Mouse (Mus musculus): ENCODE measurements around the gene Olfr31. TPM values are rescaled to one million over a fixed set of nuclear protein-coding genes. Genes with fewer than 3 reads are reported as not detected.

Gene Olfr31
- polyA plus RNA-seq (2014; fragmentation: Nextera tagmentation; extraction: Ambion mirVana), result not detected in 2 replicates

GRCm38 (mm10) chr14:14322528-14322927, at the start of gene Olfr31:
Olfr31 (plus strand) TSS chr14:14322828.
- no peaks in the 10 kb centered on the region for H3K36me3 ChIP-seq (ENCODE audit: insufficient read depth)
- no peaks in the 10 kb centered on the region for H3K27me3 ChIP-seq (ENCODE audit: insufficient read depth, low read length)
- no peak for TF ChIP-seq CTCF (IDR thresholded peaks at IDR 0.05; ENCODE audit: low read depth)
- no peak within 1 kb of the TSS for H3K9ac ChIP-seq
- no peak within 1 kb of the TSS for H3K4me3 ChIP-seq (ENCODE audit: low read depth, low read length)
- H3K4me2 ChIP-seq, result no peak within 1 kb of the TSS
- DNase-seq (no peak), ATAC-seq (ENCODE audit: insufficient read depth) (no peak)
- no peaks in the 10 kb centered on the region for H3K9me3 ChIP-seq (ENCODE audit: low read depth, low read length)
- H3K27ac ChIP-seq (ENCODE audit: low read depth), result no peak within 1 kb of the TSS
- H3K4me1 ChIP-seq (ENCODE audit: insufficient read depth), result no peaks in the 10 kb centered on the region

GRCm38 (mm10) chr14:14294426-14294825, 28.2 kb upstream of the Olfr31 start:
- TF ChIP-seq CTCF (IDR thresholded peaks at IDR 0.05; ENCODE audit: low read depth), result no peak
- Histone ChIP-seq H3K27me3 (ENCODE audit: insufficient read depth, low read length) (no peaks in the 10 kb centered on the region), H3K4me1 (ENCODE audit: insufficient read depth) (no peaks in the 10 kb centered on the region), H3K9ac (no peak overlapping the region), H3K4me2 (no peak overlapping the region), H3K4me3 (ENCODE audit: low read depth, low read length) (no peak overlapping the region), H3K36me3 (ENCODE audit: insufficient read depth) (no peaks in the 10 kb centered on the region), H3K27ac (ENCODE audit: low read depth) (no peak overlapping the region), H3K9me3 (ENCODE audit: low read depth, low read length) (no peaks in the 10 kb centered on the region)
- 50% methylated on average over 7 of the region's 7 CpGs for WGBS
- ATAC-seq (ENCODE audit: insufficient read depth) (peak; percentile 84), DNase-seq (peak; percentile 30)

GRCm38 (mm10) chr14:14308938-14309337, 13.7 kb upstream of the Olfr31 start:
- H3K9me3 ChIP-seq (ENCODE audit: low read depth, low read length), result no peaks in the 10 kb centered on the region
- H3K27me3 ChIP-seq (ENCODE audit: insufficient read depth, low read length), result no peaks in the 10 kb centered on the region
- ATAC-seq (ENCODE audit: insufficient read depth) (no peak), DNase-seq (peak; percentile 25)
- no peak for TF ChIP-seq CTCF (IDR thresholded peaks at IDR 0.05; ENCODE audit: low read depth)
- 35% methylated on average over 16 of the region's 16 CpGs for WGBS
- H3K36me3 ChIP-seq (ENCODE audit: insufficient read depth), result no peaks in the 10 kb centered on the region
- H3K4me1 ChIP-seq (ENCODE audit: insufficient read depth), result no peaks in the 10 kb centered on the region
- H3K4me3 ChIP-seq (ENCODE audit: low read depth, low read length), result no peak overlapping the region
- no peak overlapping the region for H3K9ac ChIP-seq
- H3K27ac ChIP-seq (ENCODE audit: low read depth), result no peak overlapping the region
- H3K4me2 ChIP-seq, result peak overlapping the region; percentile 18; the same call in 1 of the 2 replicates

- 47% methylated on average over 14 of the region's 14 CpGs for WGBS
- no peaks in the 10 kb centered on the region for H3K9me3 ChIP-seq (ENCODE audit: low read depth, low read length)
- H3K27me3 ChIP-seq (ENCODE audit: insufficient read depth, low read length), result no peaks in the 10 kb centered on the region
- H3K4me2 ChIP-seq, result peak overlapping the region; percentile 18; the same call in 1 of the 2 replicates
- TF ChIP-seq CTCF (IDR thresholded peaks at IDR 0.05; ENCODE audit: low read depth), result no peak
- H3K27ac ChIP-seq (ENCODE audit: low read depth), result no peak overlapping the region
- no peaks in the 10 kb centered on the region for H3K36me3 ChIP-seq (ENCODE audit: insufficient read depth)
- no peak overlapping the region for H3K4me3 ChIP-seq (ENCODE audit: low read depth, low read length)
- H3K4me1 ChIP-seq (ENCODE audit: insufficient read depth), result no peaks in the 10 kb centered on the region
- H3K9ac ChIP-seq, result no peak overlapping the region
- ATAC-seq (ENCODE audit: insufficient read depth), result no peak
- DNase-seq, result no peak
These were observed 13.2 kb upstream of the Olfr31 start for GRCm38 (mm10) chr14:14309416-14309815.

GRCm38 (mm10) chr14:14345113-14345871, 22.7 kb downstream of the Olfr31 start:
- Histone ChIP-seq H3K9me3 (ENCODE audit: low read depth, low read length) (peaks cover 35% of the 10 kb centered on the region), H3K4me3 (ENCODE audit: low read depth, low read length) (peak overlapping the region; percentile 55), H3K4me1 (ENCODE audit: insufficient read depth) (no peaks in the 10 kb centered on the region), H3K27ac (ENCODE audit: low read depth) (peak overlapping the region; percentile 76), H3K36me3 (ENCODE audit: insufficient read depth) (no peaks in the 10 kb centered on the region), H3K4me2 (peak overlapping the region; percentile 80), H3K9ac (peak overlapping the region; percentile 52), H3K27me3 (ENCODE audit: insufficient read depth, low read length) (no peaks in the 10 kb centered on the region)
- DNase-seq (peak; percentile 93), ATAC-seq (ENCODE audit: insufficient read depth) (peak; percentile 89)
- TF ChIP-seq CTCF (IDR thresholded peaks at IDR 0.05; ENCODE audit: low read depth), result peak; percentile 69
- 6% methylated on average over 40 of the region's 40 CpGs for WGBS

- Histone ChIP-seq H3K4me2 (peak within 1 kb of the TSS; percentile 80), H3K4me3 (ENCODE audit: low read depth, low read length) (peak within 1 kb of the TSS; percentile 55), H3K4me1 (ENCODE audit: insufficient read depth) (no peaks in the 10 kb centered on the region), H3K36me3 (ENCODE audit: insufficient read depth) (no peaks in the 10 kb centered on the region), H3K27me3 (ENCODE audit: insufficient read depth, low read length) (no peaks in the 10 kb centered on the region), H3K9ac (peak within 1 kb of the TSS; percentile 52), H3K27ac (ENCODE audit: low read depth) (peak within 1 kb of the TSS; percentile 76), H3K9me3 (ENCODE audit: low read depth, low read length) (peaks cover 43% of the 10 kb centered on the region)
- no peak for TF ChIP-seq CTCF (IDR thresholded peaks at IDR 0.05; ENCODE audit: low read depth)
- ATAC-seq (ENCODE audit: insufficient read depth) (peak; percentile 62), DNase-seq (peak; percentile 87)
- 1% methylated on average over 59 of the region's 69 CpGs for WGBS
These were observed 23.6 kb downstream of the Olfr31 start, which contains the start of gene Il3ra for GRCm38 (mm10) chr14:14345948-14346812. Il3ra (plus strand) TSS chr14:14346275.

- H3K36me3 ChIP-seq (ENCODE audit: insufficient read depth), result no peaks in the 10 kb centered on the region
- no peaks in the 10 kb centered on the region for H3K4me1 ChIP-seq (ENCODE audit: insufficient read depth)
- peak overlapping the region; percentile 80 for H3K4me2 ChIP-seq
- no peak for TF ChIP-seq CTCF (IDR thresholded peaks at IDR 0.05; ENCODE audit: low read depth)
- H3K9ac ChIP-seq, result peak overlapping the region; percentile 52; the same call in 1 of the 2 replicates
- 34% methylated on average over 12 of the region's 16 CpGs for WGBS
- ATAC-seq (ENCODE audit: insufficient read depth), result no peak; the same call in 1 of the 2 replicates
- no peaks in the 10 kb centered on the region for H3K27me3 ChIP-seq (ENCODE audit: insufficient read depth, low read length)
- H3K27ac ChIP-seq (ENCODE audit: low read depth), result peak overlapping the region; percentile 76
- peak overlapping the region; percentile 55 for H3K4me3 ChIP-seq (ENCODE audit: low read depth, low read length)
- peaks cover 49% of the 10 kb centered on the region for H3K9me3 ChIP-seq (ENCODE audit: low read depth, low read length)
- no peak for DNase-seq
These were observed 24.1 kb downstream of the Olfr31 start for GRCm38 (mm10) chr14:14346813-14347100.

All from lung, embryonic 14.5 days (tissue).